Mouse (Mus musculus): ENCODE data around the gene Pabpn1. TPM values are rescaled to one million over a fixed set of nuclear protein-coding genes. Genes with fewer than 3 reads are reported as not detected.

The Pabpn1 gene
- polyA plus RNA-seq, 1 experiment from 2014 or later: 162 TPM

GRCm38 (mm10) chr14:54874165-54874564 is 18.1 kb upstream of the Pabpn1 start:
- Histone ChIP-seq H3K27me3 (ENCODE audit: insufficient read depth, poor library complexity, severe bottlenecking) (no peaks in the 10 kb centered on the region), H3K36me3 (no peaks in the 10 kb centered on the region), H3K27ac (no peak overlapping the region), H3K4me1 (peaks cover 20% of the 10 kb centered on the region), H3K4me3 (no peak overlapping the region), H3K9me3 (no peaks in the 10 kb centered on the region)
- no peak for DNase-seq (ENCODE audit: low spot score)
- WGBS: 91% methylated on average over 3 of the region's 3 CpGs

DNA sequence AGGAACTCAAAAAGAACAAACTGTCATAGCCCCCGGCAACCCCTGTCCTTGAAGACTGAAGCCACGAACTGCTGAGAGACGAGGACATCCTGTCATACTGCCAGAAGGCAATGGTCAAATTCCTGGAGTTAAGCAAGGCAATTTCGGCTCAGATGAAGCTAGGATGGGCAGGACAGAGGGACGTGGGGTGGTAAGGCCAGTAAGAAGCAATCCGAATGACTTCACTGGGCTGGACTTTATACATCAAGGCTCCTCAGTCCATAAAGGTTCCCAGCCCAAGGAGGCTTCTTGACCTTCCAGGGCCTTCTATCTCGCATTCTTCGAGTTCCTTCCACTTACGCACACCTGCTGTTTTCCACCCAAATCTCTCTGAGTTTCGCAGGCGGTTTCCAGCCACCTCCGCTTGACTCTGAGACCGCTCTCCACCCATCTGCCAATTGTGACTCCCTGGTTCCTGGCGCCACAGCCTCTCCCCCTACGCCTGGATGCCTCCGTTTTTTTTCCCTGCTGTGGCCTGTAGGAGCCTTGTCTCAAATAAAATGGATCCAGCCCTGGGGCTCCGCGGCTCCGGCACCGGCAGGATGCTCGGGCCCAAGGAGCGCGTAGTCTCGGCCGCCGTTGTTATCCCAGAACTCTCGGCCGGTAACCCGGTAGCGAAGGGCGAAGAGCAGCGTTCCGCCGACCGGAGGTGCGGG is 16.3 kb upstream of the Pabpn1 start:
- Histone ChIP-seq H3K27ac (peak overlapping the region; percentile 91), H3K9me3 (no peaks in the 10 kb centered on the region), H3K27me3 (ENCODE audit: insufficient read depth, poor library complexity, severe bottlenecking) (no peaks in the 10 kb centered on the region), H3K4me3 (peak overlapping the region; percentile 70), H3K4me1 (peaks cover 20% of the 10 kb centered on the region), H3K36me3 (no peaks in the 10 kb centered on the region)
- peak; percentile 80 for DNase-seq (ENCODE audit: low spot score)
- 1% methylated on average over 36 of the region's 36 CpGs for WGBS

DNA sequence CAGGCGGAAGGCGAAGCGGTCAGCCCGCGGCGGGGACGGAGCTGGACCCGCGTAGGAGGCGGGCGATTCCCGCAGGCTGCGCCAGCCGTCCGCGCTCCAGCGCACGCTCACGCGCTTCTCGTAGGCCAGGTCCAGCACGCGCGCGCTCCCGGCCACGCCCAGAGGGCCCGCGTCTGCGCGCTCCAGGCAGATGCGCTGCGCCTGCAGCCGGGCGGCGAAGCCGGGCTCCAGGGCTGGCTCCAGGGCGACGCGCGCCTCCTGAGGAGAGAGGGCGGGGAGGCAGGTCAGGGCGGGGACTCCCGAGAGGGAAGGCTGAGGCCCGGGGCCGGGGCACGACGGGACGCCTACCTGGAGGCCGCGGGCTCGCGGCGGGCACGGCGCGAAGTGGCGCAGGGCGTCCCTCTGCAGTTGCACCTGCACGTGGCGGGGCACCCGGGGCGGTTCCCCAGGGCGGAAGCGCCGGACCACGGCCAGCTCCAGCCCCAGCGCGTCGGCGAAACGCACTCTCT is 15.7 kb upstream of the Pabpn1 start:
- Histone ChIP-seq H3K4me3 (peak overlapping the region; percentile 70), H3K36me3 (no peaks in the 10 kb centered on the region), H3K4me1 (peaks cover 22% of the 10 kb centered on the region), H3K27ac (peak overlapping the region; percentile 91), H3K27me3 (ENCODE audit: insufficient read depth, poor library complexity, severe bottlenecking) (no peaks in the 10 kb centered on the region), H3K9me3 (no peaks in the 10 kb centered on the region)
- peak; percentile 92 for DNase-seq (ENCODE audit: low spot score)
- WGBS: under 1% methylated on average over 52 of the region's 72 CpGs

- peak within 1 kb of the TSS; percentile 91 for H3K27ac ChIP-seq
- peak within 1 kb of the TSS; percentile 70 for H3K4me3 ChIP-seq
- H3K4me1 ChIP-seq: peaks cover 22% of the 10 kb centered on the region
- no peaks in the 10 kb centered on the region for H3K9me3 ChIP-seq
- H3K27me3 ChIP-seq (ENCODE audit: insufficient read depth, poor library complexity, severe bottlenecking): no peaks in the 10 kb centered on the region
- DNase-seq (ENCODE audit: low spot score): peak; percentile 91
- no peaks in the 10 kb centered on the region for H3K36me3 ChIP-seq
- WGBS: under 1% methylated on average over 61 of the region's 61 CpGs
These were observed 15.1 kb upstream of the Pabpn1 start, which contains the start of gene Ppp1r3e for GRCm38 (mm10) chr14:54877048-54877715. TSS of gene Ppp1r3e (minus strand) at chr14:54877550.

GRCm38 (mm10) chr14:54883154-54884021 is 8.9 kb upstream of the Pabpn1 start, which contains the start of the genes Bcl2l2 and Gm20521:
TSS of gene Bcl2l2 (plus strand) at chr14:54883377.
TSS of gene Gm20521 (plus strand) at chr14:54883441.
- peak; percentile 97 for DNase-seq (ENCODE audit: low spot score)
- Histone ChIP-seq H3K4me1 (peaks cover 35% of the 10 kb centered on the region), H3K36me3 (peaks cover 27% of the 10 kb centered on the region; the same call in 1 of the 2 replicates), H3K27me3 (ENCODE audit: insufficient read depth, poor library complexity, severe bottlenecking) (no peaks in the 10 kb centered on the region), H3K4me3 (peak within 1 kb of the TSS; percentile 78), H3K9me3 (no peaks in the 10 kb centered on the region), H3K27ac (peak within 1 kb of the TSS; percentile 92)
- WGBS: 1% methylated on average over 27 of the region's 27 CpGs

- H3K4me3 ChIP-seq: peak overlapping the region; percentile 78
- peaks cover 27% of the 10 kb centered on the region; the same call in 1 of the 2 replicates for H3K36me3 ChIP-seq
- WGBS: 22% methylated on average over 21 of the region's 21 CpGs
- H3K27me3 ChIP-seq (ENCODE audit: insufficient read depth, poor library complexity, severe bottlenecking): no peaks in the 10 kb centered on the region
- peaks cover 35% of the 10 kb centered on the region for H3K4me1 ChIP-seq
- H3K9me3 ChIP-seq: no peaks in the 10 kb centered on the region
- no peak for DNase-seq (ENCODE audit: low spot score)
- H3K27ac ChIP-seq: peak overlapping the region; percentile 92
These were observed 8.1 kb upstream of the Pabpn1 start for GRCm38 (mm10) chr14:54884022-54884712.

GRCm38 (mm10) chr14:54885309-54885708 is 7.0 kb upstream of the Pabpn1 start:
- Histone ChIP-seq H3K4me3 (no peak overlapping the region), H3K36me3 (peaks cover 27% of the 10 kb centered on the region; the same call in 1 of the 2 replicates), H3K9me3 (no peaks in the 10 kb centered on the region), H3K27ac (peak overlapping the region; percentile 29; the same call in 1 of the 2 replicates), H3K4me1 (peaks cover 35% of the 10 kb centered on the region), H3K27me3 (ENCODE audit: insufficient read depth, poor library complexity, severe bottlenecking) (no peaks in the 10 kb centered on the region)
- WGBS: 87% methylated on average over 11 of the region's 11 CpGs
- DNase-seq (ENCODE audit: low spot score): no peak

- Histone ChIP-seq H3K36me3 (peaks cover 33% of the 10 kb centered on the region), H3K4me3 (peak overlapping the region; percentile 80), H3K9me3 (no peaks in the 10 kb centered on the region), H3K4me1 (peaks cover 23% of the 10 kb centered on the region), H3K27me3 (ENCODE audit: insufficient read depth, poor library complexity, severe bottlenecking) (no peaks in the 10 kb centered on the region), H3K27ac (peak overlapping the region; percentile 97)
- DNase-seq (ENCODE audit: low spot score): peak; percentile 100
- WGBS: under 1% methylated on average over 38 of the region's 38 CpGs
These were observed 1.4 kb downstream of the Pabpn1 start for GRCm38 (mm10) chr14:54893651-54894181.

- Histone ChIP-seq H3K4me3 (peak overlapping the region; percentile 80), H3K4me1 (peaks cover 23% of the 10 kb centered on the region), H3K9me3 (no peaks in the 10 kb centered on the region), H3K27me3 (ENCODE audit: insufficient read depth, poor library complexity, severe bottlenecking) (no peaks in the 10 kb centered on the region), H3K27ac (peak overlapping the region; percentile 97), H3K36me3 (peaks cover 37% of the 10 kb centered on the region)
- peak; percentile 87 for DNase-seq (ENCODE audit: low spot score)
- WGBS: under 1% methylated on average over 54 of the region's 54 CpGs
These were observed 2.2 kb downstream of the Pabpn1 start for GRCm38 (mm10) chr14:54894296-54895151.

GRCm38 (mm10) chr14:54897445-54897844 is 5.1 kb downstream of the Pabpn1 start:
- Histone ChIP-seq H3K4me3 (no peak overlapping the region), H3K9me3 (no peaks in the 10 kb centered on the region), H3K36me3 (peaks cover 37% of the 10 kb centered on the region), H3K27ac (peak overlapping the region; percentile 29; the same call in 1 of the 2 replicates), H3K27me3 (ENCODE audit: insufficient read depth, poor library complexity, severe bottlenecking) (no peaks in the 10 kb centered on the region), H3K4me1 (peaks cover 23% of the 10 kb centered on the region)
- 55% methylated on average over 2 of the region's 2 CpGs for WGBS
- no peak for DNase-seq (ENCODE audit: low spot score)

DNA sequence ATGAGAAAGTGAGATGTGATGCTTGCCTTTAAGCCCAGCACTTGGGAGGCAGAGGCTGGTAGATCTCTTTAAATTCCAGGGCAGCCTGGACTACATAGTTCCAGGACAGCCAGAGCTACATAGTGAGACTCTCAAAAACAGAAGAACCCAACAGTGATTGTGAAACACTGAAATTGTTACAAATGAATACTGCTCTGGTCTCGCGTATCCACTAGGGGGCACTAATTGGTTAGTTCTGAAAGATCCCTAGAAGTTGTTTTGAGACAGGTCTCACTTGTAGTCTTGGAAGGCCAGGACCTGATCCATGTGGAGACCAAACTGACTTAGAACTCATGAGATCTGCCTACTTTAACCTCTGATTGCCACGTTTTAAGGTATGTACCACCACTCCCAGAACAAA is 8.1 kb downstream of the Pabpn1 start:
- H3K9me3 ChIP-seq: no peaks in the 10 kb centered on the region
- no peak overlapping the region for H3K27ac ChIP-seq
- peaks cover 19% of the 10 kb centered on the region for H3K4me1 ChIP-seq
- DNase-seq (ENCODE audit: low spot score): no peak
- peaks cover 38% of the 10 kb centered on the region for H3K36me3 ChIP-seq
- no peak overlapping the region for H3K4me3 ChIP-seq
- WGBS: 0% methylated on average over 3 of the region's 3 CpGs
- no peaks in the 10 kb centered on the region for H3K27me3 ChIP-seq (ENCODE audit: insufficient read depth, poor library complexity, severe bottlenecking)
